7 mouse cellular contexts compared by ENCODE assay signal in the genomic region with DNA sequence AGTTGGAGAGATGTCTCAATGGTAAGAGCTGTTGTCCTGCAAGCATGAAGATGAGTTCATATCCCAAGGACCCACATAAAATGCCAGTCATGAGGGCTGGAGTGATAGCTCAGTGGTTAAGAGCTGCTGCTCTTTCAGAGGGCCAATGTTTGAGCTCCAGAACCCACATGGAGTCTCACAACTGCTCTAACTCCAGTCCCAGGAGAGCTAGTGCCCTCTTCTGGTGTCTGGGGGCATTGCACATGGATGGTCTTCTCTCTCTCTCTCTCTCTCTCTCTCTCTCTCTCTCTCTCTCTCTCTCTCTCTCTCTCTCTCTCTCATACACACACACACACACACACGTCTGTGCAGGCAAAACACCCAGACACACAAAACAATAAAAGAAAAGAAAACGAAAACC. TPM values are rescaled to one million over a fixed set of nuclear protein-coding genes. Genes with fewer than 3 reads are reported as not detected.
A peak's percentile ranks its signal among the peaks of the same experiment; 100 is the strongest.
DNase-seq lines count a peak whose midpoint lies in the region; ATAC-seq and TF ChIP-seq lines count a peak whose summit lies in the region.

No protein-coding gene starts in this region.

- no peaks in the 10 kb centered on the region for H3K79me3 ChIP-seq in C2C12 (ENCODE audit: low read depth)

- no peak for TF ChIP-seq EP300 in liver, postnatal 0 days (IDR thresholded peaks at IDR 0.05; ENCODE audit: low read depth)

- H3K4me3 ChIP-seq in kidney, embryonic 14.5 days (ENCODE audit: low read length) = no peak overlapping the region
- no peak overlapping the region for H3K4me3 ChIP-seq in C2C12 (ENCODE audit: insufficient read depth, poor library complexity, severe bottlenecking)
- H3K4me3 ChIP-seq in liver, postnatal 0 days (ENCODE audit: low read depth, low read length) = no peak overlapping the region

- H3K79me2 ChIP-seq in C2C12 (ENCODE audit: control insufficient read depth, insufficient read depth) = peaks cover 14% of the 10 kb centered on the region

- no peak overlapping the region for H3K4me2 ChIP-seq in kidney, embryonic 14.5 days (replicated peaks; ENCODE audit: low read depth, low read length)
- no peak overlapping the region for H3K4me2 ChIP-seq in liver, postnatal 0 days (ENCODE audit: low read depth, low read length)

- no peaks in the 10 kb centered on the region for H3K36me3 ChIP-seq in kidney, embryonic 14.5 days (ENCODE audit: control insufficient read depth, insufficient read depth, low read length)
- no peaks in the 10 kb centered on the region for H3K36me3 ChIP-seq in C2C12 (ENCODE audit: control insufficient read depth, insufficient read depth)
- no peaks in the 10 kb centered on the region for H3K36me3 ChIP-seq in liver, postnatal 0 days (replicated peaks; ENCODE audit: insufficient read depth, low read length)

- H3K27me3 ChIP-seq in kidney, embryonic 14.5 days (ENCODE audit: control insufficient read depth, insufficient read depth, low read length) = no peaks in the 10 kb centered on the region
- H3K27me3 ChIP-seq in C2C12 (ENCODE audit: control insufficient read depth, insufficient read depth, insufficient read length) = no peaks in the 10 kb centered on the region
- H3K27me3 ChIP-seq in liver, postnatal 0 days (ENCODE audit: insufficient read depth, low read length) = no peaks in the 10 kb centered on the region

- 28% methylated on average over 2 of the region's 2 CpGs for WGBS in kidney, embryonic 14.5 days
- WGBS in liver, postnatal 0 days (ENCODE audit: insufficient replicate concordance) = 17% methylated on average over 2 of the region's 2 CpGs

- H3K9ac ChIP-seq in kidney, embryonic 14.5 days (ENCODE audit: low read depth, low read length) = no peak overlapping the region
- H3K9ac ChIP-seq in liver, postnatal 0 days (replicated peaks) = no peak overlapping the region

- no peak overlapping the region for H3ac ChIP-seq in C2C12 (ENCODE audit: control insufficient read depth, insufficient read length, low read depth)

- no peaks in the 10 kb centered on the region for H3K9me3 ChIP-seq in kidney, embryonic 14.5 days (ENCODE audit: control insufficient read depth, low read length)
- no peaks in the 10 kb centered on the region for H3K9me3 ChIP-seq in liver, postnatal 0 days (ENCODE audit: low read length)

- TF ChIP-seq CTCF in C2C12 (IDR thresholded peaks at IDR 0.05; ENCODE audit: control insufficient read depth, insufficient read depth, insufficient read length) = peak; percentile 63
- peak; percentile 81 for TF ChIP-seq CTCF in liver, postnatal 0 days (IDR thresholded peaks at IDR 0.05; ENCODE audit: low read depth)

- peak; percentile 73 for DNase-seq in kidney, adult 18-20 months
- DNase-seq in ES-CJ7 (ENCODE audit: low read depth, low spot score) = peak; percentile 70
- DNase-seq in cerebellum, postnatal 36 days = peak; percentile 49 to 51
- peak; percentile 72 for DNase-seq in liver, postnatal 0 days
- DNase-seq in thymus, postnatal 14 days = peak; percentile 71

- H3K27ac ChIP-seq in kidney, embryonic 14.5 days (ENCODE audit: low read depth, low read length) = no peak overlapping the region
- H3K27ac ChIP-seq in liver, postnatal 0 days (ENCODE audit: low read depth) = no peak overlapping the region

- ATAC-seq in kidney, embryonic 14.5 days (ENCODE audit: low FRiP score, low TSS enrichment) = no peak
- no peak for ATAC-seq in liver, postnatal 0 days

- no peaks in the 10 kb centered on the region for H3K4me1 ChIP-seq in kidney, embryonic 14.5 days (ENCODE audit: control insufficient read depth, insufficient read depth, low read length)
- H3K4me1 ChIP-seq in liver, postnatal 0 days (ENCODE audit: insufficient read depth) = peaks cover 8% of the 10 kb centered on the region; the same call in 1 of the 2 replicates

TF ChIP-seq in C2C12, 6 proteins besides CTCF, POLR2A, EP300 and RAD21:
- no peak for TF ChIP-seq FOSL1 (IDR thresholded peaks at IDR 0.05; ENCODE audit: insufficient read depth, low read length, poor library complexity, severe bottlenecking)
TF ChIP-seq in C2C12: peak in this region for 0.

RNA-seq across cellular contexts. Expression of gene Lpin3, which starts 4.4 kb away (rescaled TPM):
- 1.1 and 1.9 TPM in 2 replicates for polyA plus RNA-seq in kidney, embryonic 14.5 days (2014; fragmentation: Nextera tagmentation; extraction: Ambion mirVana)
- 10.4 TPM for polyA plus RNA-seq in C2C12 (2012; fragmentation: generic; extraction: Trizol)
- 0.91 and 1.2 TPM in 2 replicates for polyA plus RNA-seq in liver, postnatal 0 days (2015; fragmentation: Nextera tagmentation; extraction: Ambion mirVana)

RNA-seq across cellular contexts. Expression of gene Zhx3, which starts 12.0 kb away (rescaled TPM):
- 7.0 and 10.2 TPM in 2 replicates for polyA plus RNA-seq in kidney, embryonic 14.5 days (2014; fragmentation: Nextera tagmentation; extraction: Ambion mirVana)
- polyA plus RNA-seq in C2C12 (2012; fragmentation: generic; extraction: Trizol) = 4.8 TPM
- polyA plus RNA-seq in liver, postnatal 0 days (2015; fragmentation: Nextera tagmentation; extraction: Ambion mirVana) = 4.1 and 6.0 TPM in 2 replicates

RNA-seq across cellular contexts. Expression of gene Emilin3, which starts 27.3 kb away (rescaled TPM):
- 2.0 and 3.5 TPM in 2 replicates for polyA plus RNA-seq in kidney, embryonic 14.5 days (2014; fragmentation: Nextera tagmentation; extraction: Ambion mirVana)
- 0.02 TPM for polyA plus RNA-seq in C2C12 (2012; fragmentation: generic; extraction: Trizol)
- polyA plus RNA-seq in liver, postnatal 0 days (2015; fragmentation: Nextera tagmentation; extraction: Ambion mirVana) = 0.07 TPM in 1 of 2 replicates, not detected in the other
